Mouse (Mus musculus) heart, postnatal 0 days (tissue): ENCODE measurements around the gene Aifm2. TPM values are rescaled to one million over a fixed set of nuclear protein-coding genes. Genes with fewer than 3 reads are reported as not detected.

Experiments
- ATAC-seq: fragments of 200-750 bp; cut with Nextera tagmentation; 2 replicates; pipeline ENCODE4 v1.8.0; 2017; ENCODE audit warnings: low read depth, moderate number of reproducible peaks, moderate library complexity; ENCODE audit not compliant: insufficient read depth
- DNase-seq: peaks from one replicate; pipeline ENCODE4 v3.0.0-alpha.2; 2016; ENCODE audit warnings: low spot score
- H3K27ac ChIP-seq: fragments of 300-500 bp; sonication (generic); 2 replicates; pipeline ENCODE4 v1.5.1; 2014; ENCODE audit warnings: low read depth, mild to moderate bottlenecking
- H3K27me3 ChIP-seq: fragments of 300-500 bp; sonication (generic); 2 replicates; pipeline ENCODE4 v1.6.1; 2014; ENCODE audit warnings: low read length, mixed read lengths; ENCODE audit not compliant: control insufficient read depth, insufficient read depth
- H3K36me3 ChIP-seq: fragments of 300-500 bp; sonication (generic); replicated peaks from 2 replicates; pipeline ENCODE4 v1.6.1; 2014; ENCODE audit warnings: low read length, mixed read lengths; ENCODE audit not compliant: control insufficient read depth, insufficient read depth
- H3K4me1 ChIP-seq: fragments of 300-500 bp; sonication (generic); 2 replicates; pipeline ENCODE4 v1.6.1; 2014; ENCODE audit warnings: antibody characterized with exemption; ENCODE audit not compliant: control insufficient read depth, insufficient read depth
- H3K4me2 ChIP-seq: fragments of 300-500 bp; sonication (generic); 2 replicates; pipeline ENCODE4 v1.6.1; 2014; ENCODE audit warnings: low read depth, mild to moderate bottlenecking, low read length, moderate library complexity
- H3K4me3 ChIP-seq: fragments of 300-500 bp; sonication (generic); 2 replicates; pipeline ENCODE4 v1.5.1; 2014; ENCODE audit warnings: low read depth, low read length
- H3K9ac ChIP-seq: fragments of 300-500 bp; sonication (generic); replicated peaks from 2 replicates; pipeline ENCODE4 v1.6.1; 2014; ENCODE audit warnings: low read depth, low read length, mixed read lengths
- H3K9me3 ChIP-seq: fragments of 300-500 bp; sonication (generic); replicated peaks from 2 replicates; pipeline ENCODE4 v1.6.1; 2016; ENCODE audit warnings: low read length; ENCODE audit not compliant: control insufficient read depth
- CTCF ChIP-seq: IDR thresholded peaks from 2 replicates; pipeline ENCODE4 v1.5.1; 2016; ENCODE audit warnings: antibody characterized with exemption, control low read depth, low read depth
- EP300 ChIP-seq: IDR thresholded peaks from 2 replicates; pipeline ENCODE4 v1.6.1; 2016; ENCODE audit warnings: antibody characterized with exemption, low read depth
- WGBS: fragments of 180-500 bp; shearing (Covaris S2); extraction: QIAGEN DNeasy Blood & Tissue Kit; methylation state at CpG from one replicate; pipeline ENCODE4 v1.1.7; 2014; 5-methylcytosine and 5-hydroxymethylcytosine counted together
- polyA plus RNA-seq: library from polyadenylated mRNA; unstranded; fragments of >200 nt; fragmentation: Nextera tagmentation; extraction: Ambion mirVana; gene quantifications from 2 replicates; pipeline ENCODE4 v1.2.1, GENCODE M21; 2015
- total RNA-seq: library from RNA; depleted of rRNA; stranded (reverse); fragments of >200 nt; gene quantifications from 2 replicates; pipeline ENCODE4 v1.2.3, GENCODE M21; 2014; ENCODE audit warnings: low replicate concordance

Gene Aifm2
- total and polyA plus RNA-seq, 2 experiments from 2014 or later: 34.2 to 53.4 TPM

GRCm38 (mm10) chr10:61713601-61714000, 1.5 kb upstream of the Aifm2 start:
- no peak overlapping the region for H3K9ac ChIP-seq
- WGBS: 71% methylated on average over 3 of the region's 3 CpGs
- no peak for ATAC-seq

GRCm38 (mm10) chr10:61714146-61714545, 917 bp upstream of the Aifm2 start:
- peaks cover 8% of the 10 kb centered on the region; the same call in 1 of the 2 replicates for H3K4me1 ChIP-seq
- DNase-seq (no peak), ATAC-seq (no peak)
- no peaks in the 10 kb centered on the region for H3K9me3 ChIP-seq
- no peaks in the 10 kb centered on the region for H3K36me3 ChIP-seq
- no peak for TF ChIP-seq CTCF
- TF ChIP-seq EP300: no peak
- no peak overlapping the region for H3K27ac ChIP-seq
- no peak overlapping the region for H3K9ac ChIP-seq
- 75% methylated on average over 4 of the region's 4 CpGs for WGBS
- no peak overlapping the region for H3K4me3 ChIP-seq
- H3K4me2 ChIP-seq: no peak overlapping the region
- H3K27me3 ChIP-seq: no peaks in the 10 kb centered on the region

More at GRCm38 (mm10) chr10:61713601-61714000, 1.5 kb upstream of the Aifm2 start:
- Histone ChIP-seq H3K9me3 (no peaks in the 10 kb centered on the region), H3K4me2 (no peak overlapping the region), H3K4me1 (peaks cover 8% of the 10 kb centered on the region; the same call in 1 of the 2 replicates), H3K36me3 (no peaks in the 10 kb centered on the region), H3K27ac (no peak overlapping the region), H3K4me3 (no peak overlapping the region), H3K27me3 (no peaks in the 10 kb centered on the region)
- TF ChIP-seq EP300 (no peak), CTCF (no peak)
- no peak for DNase-seq

DNA sequence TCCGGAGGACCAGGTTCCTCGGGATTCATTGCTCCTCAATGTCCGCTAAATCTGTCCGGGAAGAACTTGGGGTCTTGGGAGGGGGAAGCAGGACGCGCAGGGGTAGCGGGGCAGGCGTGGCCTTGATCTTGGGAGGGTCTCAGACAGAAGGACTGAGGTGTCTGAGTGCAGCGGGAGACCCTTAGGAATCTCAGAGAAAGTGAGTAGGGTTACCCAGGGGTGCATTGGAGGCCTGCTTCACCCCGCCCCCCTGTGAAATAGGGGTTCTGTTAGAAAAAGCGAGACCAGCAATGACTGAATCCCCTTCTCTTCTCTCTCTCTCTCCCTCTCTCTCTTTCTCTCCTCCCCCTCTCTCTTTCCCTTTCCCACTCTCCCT, 387 bp downstream of the Aifm2 start:
- WGBS: under 1% methylated on average over 11 of the region's 11 CpGs
- Histone ChIP-seq H3K4me3 (peak overlapping the region; percentile 69), H3K27me3 (no peaks in the 10 kb centered on the region), H3K27ac (peak overlapping the region; percentile 61), H3K9ac (peak overlapping the region; percentile 59), H3K9me3 (no peaks in the 10 kb centered on the region), H3K4me1 (peaks cover 8% of the 10 kb centered on the region; the same call in 1 of the 2 replicates), H3K4me2 (peak overlapping the region; percentile 83), H3K36me3 (no peaks in the 10 kb centered on the region)
- DNase-seq (no peak), ATAC-seq (peak; percentile 7; the same call in 1 of the 2 replicates)
- no peak for TF ChIP-seq CTCF
- TF ChIP-seq EP300: no peak

- Histone ChIP-seq H3K36me3 (no peaks in the 10 kb centered on the region), H3K4me1 (peaks cover 8% of the 10 kb centered on the region; the same call in 1 of the 2 replicates), H3K27ac (peak overlapping the region; percentile 61), H3K9me3 (no peaks in the 10 kb centered on the region), H3K4me3 (peak overlapping the region; percentile 69), H3K4me2 (peak overlapping the region; percentile 83), H3K9ac (0 out of 2 replicates have a peak overlapping the region, but pooled peaks have one; percentile 6), H3K27me3 (no peaks in the 10 kb centered on the region)
- TF ChIP-seq EP300: no peak
- no peak for TF ChIP-seq CTCF
- peak; percentile 20 for DNase-seq
- WGBS: 51% methylated on average over 7 of the region's 7 CpGs
- peak; percentile 25; the same call in 1 of the 2 replicates for ATAC-seq
Measured at GRCm38 (mm10) chr10:61715996-61716864, 1.2 kb downstream of the Aifm2 start.

GRCm38 (mm10) chr10:61717406-61718296, 2.6 kb downstream of the Aifm2 start:
- Histone ChIP-seq H3K4me1 (peaks cover 8% of the 10 kb centered on the region; the same call in 1 of the 2 replicates), H3K27ac (no peak overlapping the region), H3K4me2 (no peak overlapping the region), H3K9me3 (no peaks in the 10 kb centered on the region), H3K27me3 (no peaks in the 10 kb centered on the region), H3K36me3 (no peaks in the 10 kb centered on the region), H3K9ac (no peak overlapping the region), H3K4me3 (no peak overlapping the region)
- 89% methylated on average over 12 of the region's 12 CpGs for WGBS
- ATAC-seq: no peak
- TF ChIP-seq CTCF (no peak), EP300 (no peak)
- DNase-seq: no peak
